25 mouse cellular contexts compared by ENCODE assay signal in the genomic region with DNA sequence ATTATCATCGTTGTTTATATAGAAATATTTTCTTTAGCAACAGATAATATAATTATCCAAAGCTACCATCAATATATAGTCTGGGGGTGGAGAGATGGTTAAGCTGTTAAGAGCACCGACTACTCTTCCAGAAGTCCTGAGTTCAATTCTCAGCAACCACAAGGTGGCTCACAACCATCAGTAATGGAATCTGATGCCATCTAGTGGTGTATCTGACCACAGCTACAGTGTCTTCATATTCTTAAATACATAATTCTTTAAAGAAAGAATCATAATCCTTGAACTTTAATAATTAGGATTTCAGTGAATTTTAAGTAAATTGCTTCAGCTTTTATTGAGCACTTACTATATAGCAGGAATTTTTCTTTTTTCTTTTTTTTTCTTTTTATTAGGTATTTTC.
DNase-seq lines count a peak whose midpoint lies in the region; ATAC-seq and TF ChIP-seq lines count a peak whose summit lies in the region.
"Had no signal": no experiment of that assay in that cellular context is flagged by ENCODE, and none has a peak within 500 bp of the region (broad histone marks: within the 10 kb centered on the region; RNA-seq: fewer than 3 reads in every experiment).

No protein-coding gene starts in this region.

- no peak for DNase-seq in hindbrain, postnatal 0 days (ENCODE audit: low spot score)
- DNase-seq in lung, embryonic 14.5 days: peak; percentile 8
- no peak for DNase-seq in lung, postnatal 10 days
- DNase-seq in MEL (ENCODE audit: low read depth, low spot score): peak; percentile 10
- DNase-seq in stomach, postnatal 0 days (ENCODE audit: low spot score): no peak
- no peak for DNase-seq in right cerebral cortex, postnatal 4 days
- DNase-seq in c-Kit-positive CD71-positive TER-119-positive erythroid progenitor cells, embryonic 14.5 days (ENCODE audit: low spot score): no peak
- DNase-seq: adrenal gland, postnatal 10 days; cerebellum, adult 8-10 months; cerebellum, postnatal 36 days; embryo, embryonic 11 days; gastrocnemius, adult 2 months; kidney, adult 9 months; kidney, postnatal 4 days; liver, embryonic 13.5 days; right cerebral cortex, postnatal 25 days; thymus, postnatal 14 days had no signal

- H3K79me2 ChIP-seq in MEL (ENCODE audit: control insufficient read depth, insufficient read depth, low read length, poor library complexity): no peaks in the 10 kb centered on the region

- no peak for TF ChIP-seq POLR2A in MEL (IDR thresholded peaks at IDR 0.05; ENCODE audit: control insufficient read depth in 1 of 2, insufficient read depth in 1 of 2, low read depth in 1 of 2, low read length in 2 of 2, poor library complexity in 1 of 2)

- H3K9me3 ChIP-seq in hindbrain, postnatal 0 days (ENCODE audit: low read length): no peaks in the 10 kb centered on the region
- H3K9me3 ChIP-seq in hindbrain, embryonic 13.5 days: no peaks in the 10 kb centered on the region
- no peaks in the 10 kb centered on the region for H3K9me3 ChIP-seq in lung, embryonic 14.5 days (ENCODE audit: low read depth, low read length)
- H3K9me3 ChIP-seq in MEL (replicated peaks; ENCODE audit: insufficient read depth, low read length): no peaks in the 10 kb centered on the region
- H3K9me3 ChIP-seq in stomach, postnatal 0 days (ENCODE audit: control insufficient read depth, low read length): no peaks in the 10 kb centered on the region
- H3K9me3 ChIP-seq: forebrain, embryonic 13.5 days; heart, embryonic 10.5 days; limb, embryonic 12.5 days; liver, embryonic 13.5 days; megakaryocyte, embryonic 14.5 days; midbrain, embryonic 13.5 days had no signal

- no peak overlapping the region for H3K4me2 ChIP-seq in hindbrain, postnatal 0 days (ENCODE audit: low read depth, low read length)
- H3K4me2 ChIP-seq in hindbrain, embryonic 13.5 days: no peak overlapping the region
- H3K4me2 ChIP-seq in lung, embryonic 14.5 days: no peak overlapping the region
- no peak overlapping the region for H3K4me2 ChIP-seq in stomach, postnatal 0 days (replicated peaks; ENCODE audit: low read depth)
- H3K4me2 ChIP-seq: forebrain, embryonic 13.5 days; limb, embryonic 12.5 days; liver, embryonic 13.5 days; midbrain, embryonic 13.5 days had no signal

- 94% methylated on average over 2 of the region's 2 CpGs for WGBS in hindbrain, postnatal 0 days
- 84% methylated on average over 2 of the region's 2 CpGs for WGBS in hindbrain, embryonic 13.5 days
- 87% methylated on average over 2 of the region's 2 CpGs for WGBS in lung, embryonic 14.5 days
- 81% methylated on average over 2 of the region's 2 CpGs for WGBS in stomach, postnatal 0 days

- no peaks in the 10 kb centered on the region for H3K4me1 ChIP-seq in hindbrain, postnatal 0 days (ENCODE audit: insufficient read depth, low read length)
- H3K4me1 ChIP-seq in hindbrain, embryonic 13.5 days (replicated peaks): no peaks in the 10 kb centered on the region
- H3K4me1 ChIP-seq in lung, embryonic 14.5 days (ENCODE audit: insufficient read depth): no peaks in the 10 kb centered on the region
- no peaks in the 10 kb centered on the region for H3K4me1 ChIP-seq in MEL (ENCODE audit: control insufficient read depth in 1 of 2, insufficient read depth in 2 of 2, low read length in 2 of 2)
- H3K4me1 ChIP-seq in stomach, postnatal 0 days (replicated peaks; ENCODE audit: control insufficient read depth, insufficient read depth): no peaks in the 10 kb centered on the region
- H3K4me1 ChIP-seq: forebrain, embryonic 13.5 days; heart, embryonic 10.5 days; limb, embryonic 12.5 days; liver, embryonic 13.5 days; megakaryocyte, embryonic 14.5 days; midbrain, embryonic 13.5 days had no signal

- TF ChIP-seq RAD21 in MEL (IDR thresholded peaks at IDR 0.05; ENCODE audit: low read depth, low read length): no peak; the same call in 1 of the 2 replicates

- H3K9ac ChIP-seq in hindbrain, postnatal 0 days (replicated peaks; ENCODE audit: low read length): no peak overlapping the region
- no peak overlapping the region for H3K9ac ChIP-seq in hindbrain, embryonic 13.5 days
- no peak overlapping the region for H3K9ac ChIP-seq in lung, embryonic 14.5 days
- H3K9ac ChIP-seq in MEL (ENCODE audit: control insufficient read depth, low read depth, low read length, poor library complexity, severe bottlenecking): no peak overlapping the region
- H3K9ac ChIP-seq in stomach, postnatal 0 days (ENCODE audit: low read length): no peak overlapping the region
- H3K9ac ChIP-seq: forebrain, embryonic 13.5 days; limb, embryonic 12.5 days; liver, embryonic 13.5 days; midbrain, embryonic 13.5 days had no signal

- H3K4me3 ChIP-seq in hindbrain, postnatal 0 days (ENCODE audit: low read length): no peak overlapping the region
- H3K4me3 ChIP-seq in hindbrain, embryonic 13.5 days: no peak overlapping the region
- no peak overlapping the region for H3K4me3 ChIP-seq in lung, embryonic 14.5 days (ENCODE audit: low read depth, low read length)
- H3K4me3 ChIP-seq in MEL (ENCODE audit: control insufficient read depth in 1 of 2, insufficient read depth in 1 of 2, low read depth in 2 of 2, low read length in 2 of 2): no peak overlapping the region
- no peak overlapping the region for H3K4me3 ChIP-seq in stomach, postnatal 0 days (ENCODE audit: low read depth, low read length)
- H3K4me3 ChIP-seq: forebrain, embryonic 13.5 days; gastrocnemius, adult 2 months; heart, embryonic 10.5 days; limb, embryonic 12.5 days; liver, embryonic 13.5 days; megakaryocyte, embryonic 14.5 days; midbrain, embryonic 13.5 days had no signal

- TF ChIP-seq CTCF in hindbrain, postnatal 0 days (IDR thresholded peaks at IDR 0.05; ENCODE audit: low read depth): peak; percentile 16
- TF ChIP-seq CTCF in lung, embryonic 14.5 days (IDR thresholded peaks at IDR 0.05; ENCODE audit: low read depth): no peak
- TF ChIP-seq CTCF in MEL (IDR thresholded peaks at IDR 0.05 in 2 of 3, conservative IDR thresholded peaks at IDR 0.05 in 1 of 3; ENCODE audit: control insufficient read depth in 1 of 3, insufficient read depth in 1 of 3, low read depth in 2 of 3, low read length in 3 of 3, poor library complexity in 1 of 3, severe bottlenecking in 1 of 3): peak in 1 of 3 experiments; percentile 40; a peak in 2 of 6 replicates
- peak; percentile 48 for TF ChIP-seq CTCF in stomach, postnatal 0 days (IDR thresholded peaks at IDR 0.05; ENCODE audit: low read depth)

- H3K36me3 ChIP-seq in hindbrain, postnatal 0 days (ENCODE audit: insufficient read depth, low read length): no peaks in the 10 kb centered on the region
- no peaks in the 10 kb centered on the region for H3K36me3 ChIP-seq in hindbrain, embryonic 13.5 days
- H3K36me3 ChIP-seq in lung, embryonic 14.5 days (ENCODE audit: insufficient read depth): no peaks in the 10 kb centered on the region
- H3K36me3 ChIP-seq in MEL (ENCODE audit: control insufficient read depth in 1 of 2, insufficient read depth in 2 of 2, low read length in 2 of 2): no peaks in the 10 kb centered on the region
- H3K36me3 ChIP-seq in stomach, postnatal 0 days (ENCODE audit: control insufficient read depth, insufficient read depth, low read length): no peaks in the 10 kb centered on the region
- H3K36me3 ChIP-seq: heart, embryonic 10.5 days; limb, embryonic 12.5 days; liver, embryonic 13.5 days; midbrain, embryonic 13.5 days had no signal

- TF ChIP-seq EP300 in MEL (IDR thresholded peaks at IDR 0.05; ENCODE audit: low read depth in 1 of 2, low read length in 2 of 2): no peak
- TF ChIP-seq EP300 in stomach, postnatal 0 days (optimal IDR thresholded peaks at IDR 0.05): no peak

- no peak overlapping the region for H3K27ac ChIP-seq in hindbrain, postnatal 0 days
- no peak overlapping the region for H3K27ac ChIP-seq in hindbrain, embryonic 13.5 days
- no peak overlapping the region for H3K27ac ChIP-seq in lung, embryonic 14.5 days (ENCODE audit: low read depth)
- H3K27ac ChIP-seq in MEL (ENCODE audit: control insufficient read depth, low read depth, low read length): no peak overlapping the region
- no peak overlapping the region for H3K27ac ChIP-seq in stomach, postnatal 0 days (replicated peaks)
- H3K27ac ChIP-seq: forebrain, embryonic 13.5 days; gastrocnemius, adult 2 months; heart, embryonic 10.5 days; limb, embryonic 12.5 days; liver, embryonic 13.5 days; midbrain, embryonic 13.5 days had no signal

- ATAC-seq in hindbrain, postnatal 0 days: no peak
- no peak for ATAC-seq in hindbrain, embryonic 13.5 days (ENCODE audit: low FRiP score)
- ATAC-seq in lung, embryonic 14.5 days (ENCODE audit: insufficient read depth): no peak
- ATAC-seq in stomach, postnatal 0 days (ENCODE audit: low FRiP score, low TSS enrichment): no peak
- ATAC-seq: forebrain, embryonic 13.5 days; hindbrain, embryonic 16.5 days; intestine, embryonic 16.5 days; midbrain, embryonic 13.5 days had no signal

- H3K27me3 ChIP-seq in hindbrain, postnatal 0 days (ENCODE audit: insufficient read depth, low read length): no peaks in the 10 kb centered on the region
- no peaks in the 10 kb centered on the region for H3K27me3 ChIP-seq in hindbrain, embryonic 13.5 days
- H3K27me3 ChIP-seq in lung, embryonic 14.5 days (ENCODE audit: insufficient read depth, low read length): no peaks in the 10 kb centered on the region
- H3K27me3 ChIP-seq in MEL (ENCODE audit: control insufficient read depth in 1 of 2, insufficient read depth in 2 of 2, low read length in 2 of 2): no peaks in the 10 kb centered on the region
- no peaks in the 10 kb centered on the region for H3K27me3 ChIP-seq in stomach, postnatal 0 days (ENCODE audit: control insufficient read depth, insufficient read depth, low read length)
- H3K27me3 ChIP-seq: forebrain, embryonic 13.5 days; limb, embryonic 12.5 days; liver, embryonic 13.5 days; megakaryocyte, embryonic 14.5 days; midbrain, embryonic 13.5 days had no signal

TF ChIP-seq in MEL, 35 proteins besides CTCF, POLR2A, EP300 and RAD21:
- TF ChIP-seq BHLHE40 (IDR thresholded peaks at IDR 0.05; ENCODE audit: borderline replicate concordance, low read depth, low read length) (no peak), MAX (IDR thresholded peaks at IDR 0.05; ENCODE audit: low read length) (no peak), MEF2A (IDR thresholded peaks at IDR 0.05; ENCODE audit: extremely low read depth, insufficient replicate concordance, low read depth, low read length, poor library complexity, severe bottlenecking) (no peak), SMC3 (IDR thresholded peaks at IDR 0.05; ENCODE audit: low read depth, low read length) (peak; percentile 17; the same call in 1 of the 2 replicates), POLR2AphosphoS5 (IDR thresholded peaks at IDR 0.05; ENCODE audit: borderline replicate concordance, low read depth, low read length) (no peak)
TF ChIP-seq in MEL: peak in this region for 1.

Comparison
In these comparisons a context has a peak if more than half of its experiments do, and no peak if none do; other contexts are left out.
1. DNase-seq: peak in lung, embryonic 14.5 days (single experiment) and MEL (single experiment); none in hindbrain, postnatal 0 days (single experiment), lung, postnatal 10 days (single experiment), stomach, postnatal 0 days (single experiment), right cerebral cortex, postnatal 4 days (single experiment) and c-Kit-positive CD71-positive TER-119-positive erythroid progenitor cells, embryonic 14.5 days (single experiment).